Mouse (Mus musculus): Measurements from ENCODE around the gene Zdhhc15. TPM values are rescaled to one million over a fixed set of nuclear protein-coding genes. Genes with fewer than 3 reads are reported as not detected.

Gene Zdhhc15
- polyA plus RNA-seq (2014; fragmentation: Illumina TruSeq; extraction: RNeasy Lipid Tissue Mini Kit (QIAGEN cat#74804); ENCODE audit: low read depth, low replicate concordance): 10.2 TPM

DNA sequence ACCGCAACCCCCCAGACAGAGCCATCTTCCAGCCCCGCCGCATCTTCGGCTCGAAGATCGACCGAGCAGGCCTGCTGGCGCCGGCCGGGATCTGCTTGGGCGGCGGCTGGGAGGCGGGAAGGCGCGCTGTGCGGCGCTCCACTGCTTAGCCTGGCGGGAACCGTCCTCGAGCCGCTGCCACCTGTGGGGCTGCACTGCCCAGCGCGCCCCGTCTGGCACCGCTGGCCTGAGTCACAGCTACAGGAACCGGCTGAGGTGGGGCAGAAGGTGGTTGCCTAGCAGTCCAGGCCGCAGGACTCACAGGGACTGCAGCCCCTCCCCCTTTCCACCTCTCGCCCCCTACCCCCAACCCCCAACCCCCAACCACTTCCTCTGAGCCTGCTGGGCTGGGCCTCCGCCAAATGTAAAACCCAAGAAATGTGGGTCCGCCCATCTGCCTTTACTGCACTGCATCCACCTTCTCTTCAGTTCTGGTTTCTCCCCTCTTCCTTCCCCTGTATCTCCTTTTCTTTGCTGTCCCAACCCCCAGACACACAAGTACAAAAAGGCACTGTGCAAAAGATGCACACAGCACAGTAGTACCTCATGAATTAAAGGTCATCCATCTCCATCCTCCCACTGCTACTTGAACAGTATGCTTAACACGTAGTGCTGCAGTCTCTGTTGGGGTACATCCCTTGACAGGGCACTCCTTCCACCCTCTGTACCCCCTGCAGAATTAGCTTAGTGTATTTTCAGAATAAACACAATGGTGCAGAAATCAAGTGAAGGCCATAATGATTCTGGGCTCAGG is at the start of gene Zdhhc15:
Zdhhc15 (minus strand) TSS at position 308 of the 793 bp plus-strand sequence.

Other genes starting within 250 kb of the Zdhhc15 start
- gene Uprt, start 188.2 kb downstream of the Zdhhc15 start, polyA plus RNA-seq (2014; fragmentation: Illumina TruSeq; extraction: RNeasy Lipid Tissue Mini Kit (QIAGEN cat#74804); ENCODE audit: low read depth, low replicate concordance): 29.7 TPM
- not detected for gene Magee2, start 186.2 kb upstream of the Zdhhc15 start, polyA plus RNA-seq (2014; fragmentation: Illumina TruSeq; extraction: RNeasy Lipid Tissue Mini Kit (QIAGEN cat#74804); ENCODE audit: low read depth, low replicate concordance)